Mouse (Mus musculus) forebrain, embryonic 10.5 days (tissue): ENCODE measurements around the gene Mxd1. TPM values are rescaled to one million over a fixed set of nuclear protein-coding genes. Genes with fewer than 3 reads are reported as not detected.

Experiments
- DNase-seq: peaks from one replicate; pipeline ENCODE4 v3.0.0-alpha.2; 2017; ENCODE audit warnings: low spot score; ENCODE audit errors: extremely low spot score
- H3K27ac ChIP-seq: fragments of 300-500 bp; sonication (generic); 2 replicates; pipeline ENCODE4 v1.5.1; 2016; ENCODE audit warnings: mild to moderate bottlenecking
- H3K27me3 ChIP-seq: fragments of 300-500 bp; sonication (generic); 2 replicates; pipeline ENCODE4 v1.6.1; 2016; ENCODE audit warnings: mild to moderate bottlenecking; ENCODE audit not compliant: poor library complexity, severe bottlenecking
- H3K36me3 ChIP-seq: fragments of 300-500 bp; sonication (generic); replicated peaks from 2 replicates; pipeline ENCODE4 v1.6.1; 2016; ENCODE audit warnings: mild to moderate bottlenecking, moderate library complexity
- H3K4me1 ChIP-seq: fragments of 300-500 bp; sonication (generic); 2 replicates; pipeline ENCODE4 v1.6.1; 2016
- H3K4me3 ChIP-seq: fragments of 300-500 bp; sonication (generic); 2 replicates; pipeline ENCODE4 v1.5.1; 2016; ENCODE audit warnings: mild to moderate bottlenecking, moderate library complexity
- H3K9me3 ChIP-seq: fragments of 300-500 bp; sonication (generic); 2 replicates; pipeline ENCODE4 v1.6.1; 2016; ENCODE audit warnings: mild to moderate bottlenecking, moderate library complexity
- WGBS: fragments of 180-500 bp; shearing (Covaris S2); methylation state at CpG from one replicate; pipeline ENCODE4 v1.1.7; 2016; 5-methylcytosine and 5-hydroxymethylcytosine counted together
- polyA plus RNA-seq: library from polyadenylated mRNA; unstranded; fragments of >200 nt; fragmentation: Nextera tagmentation; extraction: Ambion mirVana; gene quantifications from 2 replicates; pipeline ENCODE4 v1.2.1, GENCODE M21; 2016

Mxd1 gene
- polyA plus RNA-seq, 1 experiment from 2014 or later: 8.3 TPM

DNA sequence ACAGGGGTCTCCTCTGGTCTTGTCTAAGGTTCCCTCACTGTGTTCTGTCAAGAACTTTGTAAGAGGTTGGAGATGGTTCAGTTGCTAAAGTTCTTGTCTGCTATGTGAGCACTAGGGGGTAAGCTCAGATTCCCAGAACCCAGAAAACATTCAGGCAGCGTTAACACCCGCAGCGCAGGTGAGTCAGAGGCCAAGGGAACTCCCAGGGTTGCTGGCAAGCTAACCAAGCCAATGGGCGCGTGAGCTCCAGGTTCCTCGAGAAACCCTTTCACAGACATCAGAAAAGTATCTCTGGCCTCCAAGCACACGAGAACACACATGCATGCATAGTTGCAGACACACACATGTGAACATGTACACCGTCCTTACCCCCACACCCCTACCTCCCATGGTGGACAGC, 28.2 kb downstream of the Mxd1 start:
- whole genome bisulfite sequencing: 89% methylated on average over 8 of the region's 8 CpGs

DNA sequence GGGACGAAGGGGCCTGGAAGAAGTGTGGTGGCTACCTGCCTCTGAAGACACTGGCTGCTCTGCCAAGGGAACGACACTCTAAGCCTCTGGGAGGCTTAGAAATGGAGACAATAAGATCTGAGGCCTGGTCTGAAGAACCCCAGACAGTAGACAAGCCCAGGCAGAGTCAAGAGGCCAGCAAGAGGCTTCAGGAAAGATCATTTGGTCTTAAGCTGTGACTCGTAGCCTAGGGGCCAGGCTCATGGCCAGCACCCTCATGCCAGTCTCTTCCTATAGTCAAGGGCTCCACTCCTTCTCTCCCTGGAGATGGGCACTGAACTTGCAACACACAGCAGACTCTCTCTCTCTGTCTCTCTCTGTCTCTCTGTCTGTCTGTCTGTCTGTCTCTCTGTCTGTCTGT, 28.8 kb downstream of the Mxd1 start:
- H3K27ac ChIP-seq: no peak overlapping the region
- H3K36me3 ChIP-seq: no peaks in the 10 kb centered on the region
- no peak for DNase-seq
- 78% methylated on average over 3 of the region's 3 CpGs for WGBS
- no peaks in the 10 kb centered on the region for H3K27me3 ChIP-seq
- no peaks in the 10 kb centered on the region for H3K9me3 ChIP-seq
- no peak overlapping the region for H3K4me3 ChIP-seq
- no peaks in the 10 kb centered on the region for H3K4me1 ChIP-seq

More for the DNA sequence above, 28.2 kb downstream of the Mxd1 start:
- Histone ChIP-seq H3K4me3 (no peak overlapping the region), H3K9me3 (no peaks in the 10 kb centered on the region), H3K27ac (no peak overlapping the region), H3K36me3 (no peaks in the 10 kb centered on the region), H3K4me1 (no peaks in the 10 kb centered on the region), H3K27me3 (no peaks in the 10 kb centered on the region)
- no peak for DNase-seq

DNA sequence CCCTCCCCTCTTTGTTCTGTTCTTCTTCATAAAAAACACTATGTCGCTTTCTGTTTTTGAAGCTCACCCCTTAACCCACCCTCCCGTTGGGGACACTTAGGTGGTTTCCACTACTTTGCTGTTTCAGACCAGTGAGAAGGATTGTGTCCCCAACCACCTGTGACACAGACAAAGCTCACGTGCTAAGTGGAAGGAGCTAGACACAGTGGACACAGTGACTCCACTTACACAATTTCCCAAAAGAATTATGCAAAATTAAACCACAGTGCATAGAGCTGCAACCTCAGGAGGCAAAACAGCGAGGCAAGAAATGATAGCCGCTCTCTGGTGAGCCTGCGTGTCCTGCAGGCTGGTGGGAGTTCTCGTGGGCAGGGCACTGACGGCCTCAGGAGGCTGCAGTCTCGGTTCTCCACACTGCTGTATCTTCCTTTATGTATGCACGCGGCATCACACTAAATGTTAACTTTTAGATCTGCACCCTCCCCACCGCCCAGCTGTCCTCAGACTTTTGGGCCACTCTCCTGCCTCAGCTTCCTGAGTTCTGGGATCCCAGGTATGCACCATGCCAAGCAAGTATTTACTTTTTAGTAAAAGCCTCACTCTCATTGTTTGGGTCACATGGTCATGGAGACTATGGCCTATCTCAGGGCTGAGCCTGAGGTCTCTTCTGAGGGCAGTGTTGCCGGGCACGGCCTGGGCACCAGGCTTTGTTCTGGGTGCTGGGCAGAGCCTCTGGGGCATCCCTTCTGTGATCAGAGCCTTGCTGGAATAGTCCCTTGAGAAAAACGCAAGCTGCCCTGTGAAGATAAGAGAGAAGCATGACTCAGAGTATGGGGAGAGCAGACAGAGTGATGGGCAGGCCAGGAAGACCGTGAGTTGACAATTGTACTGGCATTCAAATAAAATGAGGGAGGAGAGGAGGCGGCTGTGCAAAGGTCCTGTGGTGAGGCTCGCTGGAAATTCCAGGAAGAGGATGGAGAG, 29.5 kb downstream of the Mxd1 start:
- no peak for DNase-seq
- H3K4me1 ChIP-seq: no peaks in the 10 kb centered on the region
- H3K9me3 ChIP-seq: no peaks in the 10 kb centered on the region
- 85% methylated on average over 18 of the region's 18 CpGs for WGBS
- H3K4me3 ChIP-seq: no peak overlapping the region
- no peaks in the 10 kb centered on the region for H3K36me3 ChIP-seq
- no peaks in the 10 kb centered on the region for H3K27me3 ChIP-seq
- H3K27ac ChIP-seq: no peak overlapping the region

DNA sequence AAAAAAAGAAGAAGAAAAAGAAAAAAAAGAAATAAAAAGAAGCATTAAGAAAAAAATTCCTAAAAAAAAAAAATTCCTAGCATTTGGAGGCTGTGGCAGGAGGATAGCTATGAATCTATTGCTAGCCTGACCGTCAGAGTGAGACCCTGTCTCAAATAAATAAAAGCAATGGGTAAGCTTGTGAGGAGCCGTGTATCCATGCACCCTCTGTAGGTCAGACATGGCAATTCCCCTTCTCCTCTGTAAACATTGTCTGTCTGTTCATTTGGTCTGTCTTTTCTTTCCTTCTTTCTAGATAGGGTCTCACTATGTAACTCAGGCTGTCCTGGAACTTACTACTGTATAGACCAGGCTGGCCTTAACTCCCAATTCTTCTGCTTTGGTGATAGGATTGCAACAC, 30.5 kb downstream of the Mxd1 start:
- no peaks in the 10 kb centered on the region for H3K27me3 ChIP-seq
- 34% methylated on average over 2 of the region's 2 CpGs for WGBS
- no peaks in the 10 kb centered on the region for H3K36me3 ChIP-seq
- DNase-seq: no peak
- no peak overlapping the region for H3K4me3 ChIP-seq
- no peaks in the 10 kb centered on the region for H3K9me3 ChIP-seq
- no peak overlapping the region for H3K27ac ChIP-seq
- H3K4me1 ChIP-seq: no peaks in the 10 kb centered on the region

DNA sequence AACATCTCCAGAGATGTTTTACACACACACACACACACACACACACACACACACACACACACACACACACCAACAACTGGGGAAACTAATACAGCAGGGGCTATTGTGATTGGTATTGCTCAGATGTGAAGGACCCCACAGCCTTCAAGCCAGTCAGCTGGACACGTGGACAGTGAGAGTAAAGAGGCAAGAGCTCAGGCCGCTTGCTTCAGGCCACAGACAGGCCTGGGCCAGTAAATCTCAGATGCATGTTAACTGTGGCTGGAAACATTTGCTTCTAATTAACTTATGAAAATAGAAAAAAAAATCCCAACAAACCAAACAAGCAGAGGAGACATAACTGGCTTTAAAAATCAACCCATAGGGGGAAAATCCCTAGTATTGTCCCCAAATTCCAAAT, 31.1 kb downstream of the Mxd1 start:
- Histone ChIP-seq H3K36me3 (no peaks in the 10 kb centered on the region), H3K9me3 (no peaks in the 10 kb centered on the region), H3K27me3 (no peaks in the 10 kb centered on the region), H3K4me1 (no peaks in the 10 kb centered on the region), H3K27ac (no peak overlapping the region), H3K4me3 (no peak overlapping the region)
- WGBS: 81% methylated on average over 2 of the region's 2 CpGs
- DNase-seq: no peak

DNA sequence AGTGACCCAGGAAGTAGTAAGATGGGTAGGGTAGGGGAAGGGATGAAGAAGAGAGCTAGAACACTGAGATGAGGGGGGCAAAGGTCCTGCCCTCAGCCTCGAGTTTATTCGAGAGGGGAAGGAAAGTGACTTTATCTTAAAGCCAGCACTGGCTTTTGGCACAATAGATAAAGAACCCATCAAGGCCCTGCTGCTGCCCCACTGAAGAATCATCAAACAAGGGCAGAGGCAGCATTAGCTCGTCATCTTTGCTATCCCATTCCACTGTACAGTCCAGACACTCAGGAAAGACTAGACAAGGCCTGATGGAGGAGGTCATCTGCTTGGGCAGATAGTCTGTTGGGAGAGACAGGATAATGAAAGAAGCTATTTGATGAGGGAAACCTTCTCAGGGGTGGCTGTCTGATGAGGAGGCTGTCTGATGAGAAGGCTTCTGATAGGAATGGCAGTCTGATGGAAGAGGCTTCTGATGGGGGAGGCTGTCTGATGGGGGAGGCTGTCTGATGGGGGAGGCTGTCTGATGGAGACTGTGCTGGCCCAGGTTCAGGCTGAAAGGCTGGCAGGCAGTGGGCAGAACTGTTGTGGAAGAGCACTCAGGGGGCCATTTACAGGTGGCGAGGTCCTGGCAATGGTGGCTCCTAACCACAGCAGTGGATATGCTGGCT, 31.7 kb downstream of the Mxd1 start:
- no peaks in the 10 kb centered on the region for H3K27me3 ChIP-seq
- H3K4me1 ChIP-seq: no peaks in the 10 kb centered on the region
- no peaks in the 10 kb centered on the region for H3K36me3 ChIP-seq
- 76% methylated on average over 4 of the region's 4 CpGs for WGBS
- no peak overlapping the region for H3K4me3 ChIP-seq
- DNase-seq: no peak
- no peak overlapping the region for H3K27ac ChIP-seq
- no peaks in the 10 kb centered on the region for H3K9me3 ChIP-seq

DNA sequence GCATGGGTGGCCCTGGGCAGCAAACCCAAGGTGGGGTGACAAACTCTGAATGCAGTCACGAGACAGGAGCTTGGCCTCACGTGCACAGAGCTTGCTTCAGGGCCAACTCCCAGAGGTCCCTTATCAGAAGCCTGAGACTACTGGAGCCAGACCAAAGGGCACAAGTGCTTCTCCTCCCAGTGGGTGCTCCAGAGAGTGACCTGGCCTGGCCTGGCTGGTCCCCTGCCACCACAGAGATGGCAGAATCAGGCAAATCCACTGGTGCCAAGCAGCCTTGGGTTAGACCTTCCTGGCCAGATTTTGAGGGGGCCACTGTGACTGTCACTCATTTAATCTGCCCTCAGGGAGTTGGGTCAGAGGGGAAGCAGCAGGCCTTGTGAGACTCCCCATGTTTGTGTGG, 32.5 kb downstream of the Mxd1 start:
- 0 out of 2 replicates have a peak overlapping the region, but pooled peaks have one; percentile 22 for H3K27ac ChIP-seq
- H3K36me3 ChIP-seq: no peaks in the 10 kb centered on the region
- WGBS: 87% methylated on average over 2 of the region's 2 CpGs
- H3K9me3 ChIP-seq: no peaks in the 10 kb centered on the region
- no peaks in the 10 kb centered on the region for H3K27me3 ChIP-seq
- no peaks in the 10 kb centered on the region for H3K4me1 ChIP-seq
- no peak overlapping the region for H3K4me3 ChIP-seq
- DNase-seq: no peak

DNA sequence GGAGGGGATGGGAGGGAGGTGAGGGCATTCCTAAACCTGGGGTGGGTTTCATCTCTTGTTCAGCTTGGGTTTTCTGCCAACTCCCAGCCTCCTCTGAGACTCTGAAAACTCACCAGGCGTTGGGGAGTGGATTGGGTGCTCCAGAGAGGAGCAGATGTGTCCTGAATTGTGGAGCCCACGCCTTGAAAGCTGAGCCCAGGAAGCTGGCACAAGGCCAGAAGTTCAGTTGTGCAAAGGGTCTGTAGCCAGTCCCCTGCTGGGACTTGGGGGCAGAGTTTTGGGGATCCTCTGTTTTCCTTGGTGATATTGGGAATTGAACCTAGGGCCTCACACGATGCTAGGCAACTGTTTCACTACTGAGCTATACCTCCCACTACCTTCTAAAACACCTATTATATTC, 38.8 kb downstream of the Mxd1 start:
- no peak for DNase-seq
- Histone ChIP-seq H3K4me1 (peaks cover 8% of the 10 kb centered on the region), H3K27ac (no peak overlapping the region)

DNA sequence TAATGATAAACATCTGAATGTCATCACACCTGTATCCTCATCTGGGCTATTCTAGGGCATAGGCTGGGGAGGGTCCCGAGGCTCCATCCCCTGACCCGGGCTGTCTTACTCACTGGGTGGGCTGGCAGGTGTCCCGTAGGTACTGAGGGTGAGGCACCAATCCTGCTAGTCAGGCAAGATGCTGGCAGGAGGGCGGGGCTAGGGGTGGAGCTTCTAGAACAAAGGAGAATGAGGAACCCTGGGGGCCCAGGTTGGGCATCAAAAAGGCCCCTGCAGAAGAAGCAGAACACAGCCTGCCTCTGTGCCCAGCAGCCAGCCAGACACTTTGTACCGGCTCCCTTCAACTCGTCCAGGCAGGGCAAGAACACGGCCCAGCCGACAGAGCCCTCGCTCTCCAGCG, 41.0 kb downstream of the Mxd1 start, which contains the start of gene Asprv1:
Gene Asprv1, plus strand, starts transcription at position 219 of the 400 bp plus-strand sequence.
- H3K9me3 ChIP-seq: no peaks in the 10 kb centered on the region
- 53% methylated on average over 10 of the region's 10 CpGs for WGBS
- H3K27ac ChIP-seq: peak within 1 kb of the TSS; percentile 44; the same call in 1 of the 2 replicates
- peaks cover 17% of the 10 kb centered on the region for H3K4me1 ChIP-seq
- DNase-seq: no peak
- H3K36me3 ChIP-seq: no peaks in the 10 kb centered on the region
- H3K27me3 ChIP-seq: no peaks in the 10 kb centered on the region; the same call in 1 of the 2 replicates
- no peak within 1 kb of the TSS for H3K4me3 ChIP-seq

More for the DNA sequence above, 38.8 kb downstream of the Mxd1 start:
- Histone ChIP-seq H3K4me3 (no peak overlapping the region), H3K9me3 (no peaks in the 10 kb centered on the region), H3K27me3 (no peaks in the 10 kb centered on the region; the same call in 1 of the 2 replicates), H3K36me3 (no peaks in the 10 kb centered on the region)
- WGBS: 91% methylated on average over 3 of the region's 3 CpGs

DNA sequence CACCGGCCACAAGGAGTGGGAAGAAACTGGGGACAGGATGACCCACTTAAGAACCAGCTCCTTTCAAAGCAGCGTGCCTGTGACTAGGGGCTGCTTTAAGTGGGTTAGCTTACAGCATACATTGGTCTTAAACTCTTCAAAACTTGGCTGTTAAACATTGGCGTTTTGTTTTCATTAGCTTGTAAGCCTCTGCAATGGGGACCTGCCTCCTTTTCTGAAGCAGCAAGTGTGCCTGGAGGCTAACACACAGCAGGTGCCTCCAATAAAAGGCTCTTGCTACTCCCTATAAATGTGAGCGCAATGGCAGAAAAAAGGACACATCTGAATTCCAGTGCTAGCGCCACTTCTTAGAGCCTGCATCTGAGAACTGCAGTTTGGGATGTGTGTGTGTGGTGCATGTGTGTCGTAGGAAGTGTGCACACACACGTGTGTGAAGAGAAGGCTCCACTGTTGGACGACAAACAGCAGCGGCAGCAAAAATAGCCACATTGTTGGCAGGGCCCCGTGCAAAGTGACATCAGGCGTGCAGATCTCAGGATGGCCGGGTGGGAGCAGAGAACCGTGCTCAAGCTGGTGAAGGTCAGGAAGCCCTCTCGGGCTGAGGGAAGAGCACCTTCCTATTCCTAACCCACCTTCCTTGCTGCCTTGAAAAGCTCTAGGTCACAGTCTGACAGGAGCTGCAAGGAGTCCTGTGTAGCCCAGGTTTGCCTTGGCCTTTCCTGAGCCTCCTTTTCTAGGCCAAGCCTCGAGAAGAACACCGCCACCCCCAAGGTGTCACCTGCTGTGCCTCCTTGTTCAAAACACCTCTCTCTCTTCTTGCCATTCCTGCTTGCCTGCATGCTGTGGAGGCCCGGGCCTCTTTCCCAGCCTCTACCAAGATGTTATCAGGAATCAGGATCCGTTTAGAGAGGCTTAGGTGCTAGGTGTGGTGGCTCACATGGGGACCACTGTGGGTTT, 44.6 kb downstream of the Mxd1 start:
- H3K36me3 ChIP-seq: no peaks in the 10 kb centered on the region
- no peak overlapping the region for H3K27ac ChIP-seq
- H3K4me3 ChIP-seq: no peak overlapping the region
- H3K4me1 ChIP-seq: peaks cover 17% of the 10 kb centered on the region
- DNase-seq: no peak
- H3K27me3 ChIP-seq: no peaks in the 10 kb centered on the region; the same call in 1 of the 2 replicates
- 68% methylated on average over 18 of the region's 18 CpGs for WGBS
- no peaks in the 10 kb centered on the region for H3K9me3 ChIP-seq

DNA sequence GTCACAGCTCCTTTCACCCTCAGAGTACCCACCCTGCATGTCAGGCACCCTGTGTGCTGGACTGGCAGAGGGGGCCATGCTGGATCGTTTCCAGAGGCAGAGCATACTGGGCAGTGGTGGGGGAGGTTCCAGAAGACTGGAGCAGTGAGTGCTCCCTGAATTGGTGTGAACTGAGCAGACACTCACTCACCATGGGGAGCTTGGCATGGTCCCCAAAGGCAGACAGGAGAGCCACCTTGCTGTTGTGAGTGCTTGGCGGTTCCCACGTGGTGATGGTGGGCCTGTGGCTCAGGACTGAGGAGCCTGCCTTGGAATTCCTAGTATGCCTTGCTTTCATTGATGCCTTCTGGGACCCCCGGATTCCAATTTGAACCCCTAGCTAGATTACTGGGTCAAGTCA, 45.8 kb downstream of the Mxd1 start:
- WGBS: 81% methylated on average over 4 of the region's 4 CpGs
- H3K9me3 ChIP-seq: no peaks in the 10 kb centered on the region
- H3K36me3 ChIP-seq: no peaks in the 10 kb centered on the region
- H3K27ac ChIP-seq: no peak overlapping the region
- no peak for DNase-seq
- peaks cover 14% of the 10 kb centered on the region for H3K4me1 ChIP-seq
- no peaks in the 10 kb centered on the region; the same call in 1 of the 2 replicates for H3K27me3 ChIP-seq
- H3K4me3 ChIP-seq: no peak overlapping the region

DNA sequence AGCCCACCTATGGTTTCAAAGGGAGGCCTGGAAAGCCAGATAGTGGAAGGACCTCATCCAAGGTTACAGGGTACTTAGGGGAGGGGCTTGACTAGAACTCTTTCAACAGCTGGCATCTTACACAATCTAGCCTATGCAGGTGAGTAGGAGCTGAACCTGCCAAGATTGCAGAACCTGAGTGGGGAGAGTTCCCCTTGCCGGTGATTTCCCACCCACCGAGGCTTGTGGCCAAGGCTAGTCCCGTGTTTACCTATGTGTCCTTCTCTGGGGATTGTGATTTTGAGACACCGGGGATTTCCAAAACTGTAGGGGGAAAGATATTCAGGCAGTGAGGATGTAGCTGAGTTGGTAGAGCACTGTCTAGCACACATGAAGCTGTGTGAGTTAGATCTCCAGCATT, 53.7 kb downstream of the Mxd1 start:
- Histone ChIP-seq H3K9me3 (no peaks in the 10 kb centered on the region), H3K27me3 (no peaks in the 10 kb centered on the region), H3K4me1 (no peaks in the 10 kb centered on the region), H3K4me3 (no peak overlapping the region), H3K27ac (no peak overlapping the region), H3K36me3 (no peaks in the 10 kb centered on the region)
- no peak for DNase-seq
- 90% methylated on average over 4 of the region's 4 CpGs for WGBS
